Mouse (Mus musculus) testis, adult 2 months (tissue): ENCODE results near the gene Tjap1. TPM values are rescaled to one million over a fixed set of nuclear protein-coding genes. Genes with fewer than 3 reads are reported as not detected.

Experiments used
- H3K27ac ChIP-seq: fragments of 200-500 bp; 2 replicates; pipeline ENCODE4 v1.5.1; 2012; ENCODE audit warnings: low read depth, low read length; ENCODE audit not compliant: control insufficient read depth, insufficient read depth
- H3K27me3 ChIP-seq: fragments of 200-500 bp; 2 replicates; pipeline ENCODE4 v1.6.1; 2012; ENCODE audit warnings: mild to moderate bottlenecking, low read length, moderate library complexity; ENCODE audit not compliant: control insufficient read depth, insufficient read depth
- H3K36me3 ChIP-seq: fragments of 200-500 bp; 2 replicates; pipeline ENCODE4 v1.6.1; 2012; ENCODE audit warnings: mild to moderate bottlenecking, low read length; ENCODE audit not compliant: control insufficient read depth, insufficient read depth
- H3K4me1 ChIP-seq: fragments of 200-500 bp; 2 replicates; pipeline ENCODE4 v1.6.1; 2012; ENCODE audit warnings: low read length; ENCODE audit not compliant: control insufficient read depth, insufficient read depth
- H3K4me3 ChIP-seq: fragments of 200-500 bp; 2 replicates; pipeline ENCODE4 v1.5.1; 2012; ENCODE audit warnings: low read depth, mild to moderate bottlenecking, low read length, moderate library complexity, mixed read lengths; ENCODE audit not compliant: control insufficient read depth
- CTCF ChIP-seq: fragments of 200-500 bp; IDR thresholded peaks from 2 replicates; pipeline ENCODE4 v1.5.1; 2012; ENCODE audit warnings: low read depth, mild to moderate bottlenecking, inconsistent platforms, low read length, moderate library complexity; ENCODE audit not compliant: control insufficient read depth, insufficient read depth, insufficient replicate concordance
- POLR2A ChIP-seq: fragments of 200-500 bp; IDR thresholded peaks from 2 replicates; pipeline ENCODE4 v1.6.1; 2012; ENCODE audit warnings: low read depth, mild to moderate bottlenecking, inconsistent platforms, low read length, moderate library complexity; ENCODE audit not compliant: control insufficient read depth
- polyA plus RNA-seq: library from polyadenylated mRNA; depleted of rRNA; stranded (reverse); fragments of >200 nt; gene quantifications from 2 replicates; pipeline ENCODE4 v1.2.3, GENCODE M21; 2012; rRNA removed

Gene Tjap1
- polyA plus RNA-seq: 33.1 and 39.0 TPM in 2 replicates

DNA sequence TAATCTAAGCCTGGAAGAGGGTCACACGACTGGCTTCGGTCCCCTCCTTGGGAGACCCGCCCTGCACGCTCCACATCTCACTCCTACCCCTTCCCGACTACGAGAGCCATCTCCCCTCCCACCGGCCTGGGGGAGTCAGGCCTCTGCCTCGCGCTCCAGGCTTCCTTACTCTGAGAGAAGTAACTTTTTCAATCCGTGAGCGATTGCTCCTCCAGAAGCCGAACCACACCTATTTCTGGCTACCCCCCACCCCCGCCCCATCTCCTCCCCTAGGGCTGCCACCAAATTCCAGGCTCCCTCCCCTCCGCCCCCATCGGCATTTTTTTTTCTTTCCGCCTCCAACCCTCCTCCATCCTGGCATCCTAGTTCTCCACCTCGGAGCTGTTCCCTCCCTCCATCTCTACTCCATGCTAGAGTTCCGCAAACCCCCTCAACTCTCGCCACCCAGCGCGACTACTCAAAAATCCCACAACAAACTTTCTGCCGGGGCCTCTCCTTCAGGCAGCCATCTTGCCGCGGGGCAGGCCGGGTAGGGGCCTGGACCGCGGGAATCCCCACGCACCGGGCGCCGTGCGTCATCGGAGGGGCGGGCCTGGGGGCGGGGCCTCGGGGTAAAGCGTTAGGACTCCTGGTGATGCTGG is at the start of gene Tjap1:
TSS of gene Tjap1 (minus strand) at position 544 of the 641 bp plus-strand sequence.
- Histone ChIP-seq H3K4me1 (peaks cover 13% of the 10 kb centered on the region), H3K36me3 (no peaks in the 10 kb centered on the region), H3K4me3 (peak within 1 kb of the TSS; percentile 99), H3K27me3 (no peaks in the 10 kb centered on the region), H3K27ac (peak within 1 kb of the TSS; percentile 94)
- TF ChIP-seq POLR2A (peak; percentile 54), CTCF (no peak)

DNA sequence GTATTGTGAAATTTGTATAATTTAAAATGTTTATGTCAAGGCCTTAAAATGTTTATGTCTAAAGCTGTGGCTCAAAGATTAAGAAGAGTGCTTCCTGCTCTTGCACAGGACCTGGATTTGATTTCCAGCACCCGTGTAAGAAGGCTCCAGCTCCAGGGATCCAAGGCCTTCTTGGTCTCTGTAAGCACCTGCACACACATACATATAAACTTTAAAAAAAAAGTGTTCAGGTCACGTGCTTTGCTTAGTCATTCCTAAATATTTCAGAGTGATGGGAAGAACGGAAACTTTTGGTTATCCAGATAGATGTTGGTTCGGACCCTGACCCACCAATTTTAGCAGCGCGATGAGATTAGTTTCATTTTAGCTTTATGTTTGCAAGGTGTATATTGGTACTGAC is 45.9 kb upstream of the Tjap1 start:
- H3K27me3 ChIP-seq: no peaks in the 10 kb centered on the region
- no peaks in the 10 kb centered on the region for H3K36me3 ChIP-seq
- no peak overlapping the region for H3K4me3 ChIP-seq
- peaks cover 3% of the 10 kb centered on the region for H3K4me1 ChIP-seq
- TF ChIP-seq CTCF: no peak
- TF ChIP-seq POLR2A: no peak
- H3K27ac ChIP-seq: no peak overlapping the region

DNA sequence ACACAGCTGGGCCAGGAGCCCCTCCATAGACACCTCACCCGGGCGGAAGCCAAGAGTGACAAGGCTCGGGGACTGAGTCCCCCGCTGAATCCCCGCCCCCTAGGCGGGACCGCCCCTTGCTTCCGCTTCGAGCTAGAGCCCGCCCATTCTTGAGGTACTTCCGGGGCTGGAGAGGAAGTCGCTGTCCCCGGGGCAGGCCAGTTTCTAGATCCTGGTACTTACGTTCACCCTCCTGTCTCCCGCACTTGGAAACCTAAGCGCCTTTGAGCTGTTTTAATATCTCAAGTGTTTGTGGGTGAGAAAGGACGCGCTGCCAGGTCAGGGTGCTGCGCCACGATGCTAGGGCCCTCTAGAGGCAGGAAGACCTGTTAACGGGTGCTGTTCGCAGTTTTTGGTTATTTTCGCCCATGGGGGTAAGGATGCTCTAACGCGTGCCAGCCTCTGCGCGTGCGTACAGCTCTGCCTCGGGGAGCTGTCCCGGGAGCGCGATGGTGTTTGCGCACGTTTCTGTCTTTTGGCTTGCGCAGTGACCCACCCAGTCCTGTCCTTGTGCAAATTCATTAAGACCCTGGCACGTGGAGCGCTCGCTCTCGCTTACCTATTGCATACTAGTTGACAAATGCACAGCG is 45.2 kb upstream of the Tjap1 start, which contains the start of gene Abcc10:
TSS of gene Abcc10 (minus strand) at position 447 of the 629 bp plus-strand sequence.
- Histone ChIP-seq H3K36me3 (no peaks in the 10 kb centered on the region), H3K4me3 (peak within 1 kb of the TSS; percentile 89)

DNA sequence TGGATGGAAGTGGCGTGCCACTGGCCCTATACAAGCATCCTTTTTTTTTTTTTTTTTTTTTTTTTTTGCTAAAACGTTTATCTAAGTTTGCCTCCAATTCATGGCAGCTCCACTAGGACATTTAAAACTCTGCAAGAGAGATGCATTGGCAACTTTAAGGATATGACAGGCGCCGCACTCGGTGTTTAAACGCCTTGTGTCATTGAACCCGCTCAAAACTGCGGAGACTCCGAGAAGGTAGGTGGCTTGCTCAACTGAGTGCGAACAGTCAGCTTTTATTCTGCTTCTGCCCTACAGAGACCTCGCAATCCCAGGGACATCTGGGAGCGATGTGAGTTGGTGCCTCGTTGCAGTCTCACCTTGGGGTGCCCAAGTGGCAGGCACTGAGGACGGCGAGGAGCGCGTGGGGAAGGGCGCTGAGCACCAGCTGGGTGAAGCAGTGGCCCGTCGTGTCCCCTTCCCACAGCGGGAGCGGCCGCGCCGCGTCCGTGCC is 44.6 kb upstream of the Tjap1 start:
- TF ChIP-seq POLR2A (no peak), CTCF (no peak)
- peaks cover 3% of the 10 kb centered on the region for H3K4me1 ChIP-seq
- peak overlapping the region; percentile 71 for H3K27ac ChIP-seq
- peak overlapping the region; percentile 89 for H3K4me3 ChIP-seq
- H3K27me3 ChIP-seq: no peaks in the 10 kb centered on the region
- no peaks in the 10 kb centered on the region for H3K36me3 ChIP-seq

More for the DNA sequence above, 45.2 kb upstream of the Tjap1 start, which contains the start of gene Abcc10:
- TF ChIP-seq CTCF: peak; percentile 12; the same call in 1 of the 2 replicates
- peak; percentile 86 for TF ChIP-seq POLR2A
- H3K27me3 ChIP-seq: no peaks in the 10 kb centered on the region
- peak within 1 kb of the TSS; percentile 88 for H3K27ac ChIP-seq
- peaks cover 3% of the 10 kb centered on the region for H3K4me1 ChIP-seq

DNA sequence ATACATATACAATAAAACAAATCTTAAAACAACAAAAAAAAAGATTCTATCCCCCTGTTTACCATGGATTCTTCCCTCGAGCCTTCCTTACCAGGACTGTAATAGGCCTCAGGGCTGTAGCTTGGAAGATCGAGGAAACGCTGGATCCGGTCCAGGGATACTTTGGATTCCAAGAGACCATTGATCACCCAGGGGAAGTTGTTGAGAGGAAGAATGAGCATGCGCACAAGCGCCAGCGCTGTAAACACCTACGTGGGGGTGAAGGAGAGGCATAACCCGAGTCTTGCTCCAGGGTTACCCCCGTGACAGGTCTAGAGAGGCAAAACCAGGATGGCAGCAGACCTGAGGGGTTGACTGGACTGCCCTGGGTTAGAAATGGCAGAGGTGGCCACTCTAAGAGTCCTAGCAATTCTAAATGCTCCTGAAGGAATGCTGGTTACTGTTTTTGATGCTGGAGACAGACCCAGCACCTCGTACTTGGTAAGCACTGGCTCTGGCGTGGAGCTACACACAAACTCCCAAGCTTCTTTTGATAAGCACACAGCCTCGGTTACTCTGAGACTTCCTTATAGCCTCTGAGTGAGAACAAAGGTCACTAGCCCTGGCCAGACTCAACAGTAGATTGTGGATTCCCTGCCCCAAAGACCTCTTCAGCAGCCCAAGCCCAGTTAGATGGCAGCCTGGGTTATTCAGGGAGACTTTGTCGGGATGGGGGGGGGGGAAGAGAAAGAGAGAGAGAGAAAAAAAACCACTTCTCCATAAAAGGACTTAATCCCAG is 39.4 kb upstream of the Tjap1 start:
- H3K27me3 ChIP-seq: no peaks in the 10 kb centered on the region
- no peaks in the 10 kb centered on the region for H3K4me1 ChIP-seq
- TF ChIP-seq POLR2A: no peak
- no peak for TF ChIP-seq CTCF
- no peaks in the 10 kb centered on the region for H3K36me3 ChIP-seq
- no peak overlapping the region for H3K27ac ChIP-seq
- no peak overlapping the region for H3K4me3 ChIP-seq

DNA sequence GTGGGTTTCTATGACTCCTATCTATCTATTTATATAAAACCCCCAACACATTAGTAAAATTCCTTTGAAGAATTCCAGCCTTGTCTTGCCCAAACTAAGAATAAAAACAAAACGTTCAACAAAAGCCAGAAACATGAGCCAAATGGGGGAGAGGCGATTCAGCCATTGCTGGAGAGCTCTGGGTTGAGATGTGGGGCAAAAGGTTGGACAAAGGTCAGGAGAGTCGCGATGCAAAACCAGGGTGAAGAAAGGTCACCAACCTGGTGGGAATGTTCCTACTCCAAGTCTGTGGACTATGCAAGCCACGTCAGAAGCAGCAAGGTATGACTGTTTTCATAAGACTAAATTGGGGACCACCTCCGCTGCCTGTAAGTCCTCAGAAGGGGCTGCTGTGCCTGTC is 37.7 kb upstream of the Tjap1 start:
- Histone ChIP-seq H3K4me3 (no peak overlapping the region), H3K4me1 (no peaks in the 10 kb centered on the region), H3K27me3 (no peaks in the 10 kb centered on the region), H3K36me3 (no peaks in the 10 kb centered on the region), H3K27ac (no peak overlapping the region)
- TF ChIP-seq POLR2A (no peak), CTCF (no peak)

DNA sequence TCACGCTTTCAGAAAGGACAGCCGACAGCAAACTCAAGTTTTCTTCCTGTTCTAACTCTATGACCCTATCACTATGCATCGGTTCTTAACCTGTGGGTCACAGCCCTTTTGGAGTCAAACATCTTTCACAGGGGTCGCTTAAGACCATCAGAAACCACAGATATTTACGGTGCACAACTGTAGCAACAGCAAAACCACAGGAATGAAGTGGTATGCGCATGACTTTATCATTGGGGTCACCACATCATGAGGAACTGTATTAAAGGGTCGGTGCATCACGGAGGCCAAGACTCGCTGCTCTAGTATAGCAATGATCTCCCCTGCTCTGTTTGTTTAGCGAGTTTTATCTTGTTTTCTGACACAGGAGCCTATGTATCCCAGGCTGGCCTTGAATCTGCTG is 33.0 kb upstream of the Tjap1 start:
- TF ChIP-seq CTCF: no peak
- TF ChIP-seq POLR2A: no peak
- no peak overlapping the region for H3K4me3 ChIP-seq
- H3K36me3 ChIP-seq: no peaks in the 10 kb centered on the region; the same call in 1 of the 2 replicates
- no peaks in the 10 kb centered on the region for H3K4me1 ChIP-seq
- H3K27me3 ChIP-seq: no peaks in the 10 kb centered on the region
- H3K27ac ChIP-seq: no peak overlapping the region
